Mouse (Mus musculus) CD8-positive naive resting alpha-beta T cell, adult 2 months (primary cell): ENCODE results near the gene Hlcs.

Source experiments
- DNase-seq, 2 experiments: peaks; one replicate each; pipeline ENCODE4 v3.0.0; 2022; ENCODE audit warnings: low read depth in 2 of 2, low spot score in 2 of 2

Hlcs gene

GRCm38 (mm10) chr16:94168655-94169545 lies 144.5 kb downstream of the Hlcs start:
- no peak for DNase-seq

- DNase-seq: no peak
Observed at GRCm38 (mm10) chr16:94164978-94165377, 148.4 kb downstream of the Hlcs start.

GRCm38 (mm10) chr16:94164236-94164635 lies 149.1 kb downstream of the Hlcs start:
- no peak for DNase-seq

- DNase-seq: no peak
Observed at GRCm38 (mm10) chr16:94163051-94163450, 150.3 kb downstream of the Hlcs start.

- DNase-seq: no peak
Observed at GRCm38 (mm10) chr16:94162000-94162399, 151.4 kb downstream of the Hlcs start.

- no peak for DNase-seq
Observed at GRCm38 (mm10) chr16:94157819-94158218, 155.6 kb downstream of the Hlcs start.

GRCm38 (mm10) chr16:94155041-94155653 lies 158.2 kb downstream of the Hlcs start:
- no peak for DNase-seq

- no peak for DNase-seq
Observed at GRCm38 (mm10) chr16:94150125-94151103, 163.0 kb downstream of the Hlcs start.

- no peak for DNase-seq
Observed at GRCm38 (mm10) chr16:94148139-94148538, 165.2 kb downstream of the Hlcs start.

- DNase-seq: no peak
Observed at GRCm38 (mm10) chr16:94143325-94143724, 170.0 kb downstream of the Hlcs start.

GRCm38 (mm10) chr16:94140746-94141145 lies 172.6 kb downstream of the Hlcs start:
- DNase-seq: no peak

- DNase-seq: no peak
Observed at GRCm38 (mm10) chr16:94134218-94134617, 179.2 kb downstream of the Hlcs start.

- DNase-seq: no peak
Observed at GRCm38 (mm10) chr16:94128236-94128835, 185.0 kb downstream of the Hlcs start.

GRCm38 (mm10) chr16:94126200-94126599 lies 187.2 kb downstream of the Hlcs start:
- DNase-seq: no peak

- DNase-seq: no peak
Observed at GRCm38 (mm10) chr16:94125172-94125981, 188.0 kb downstream of the Hlcs start.

- DNase-seq: no peak
Observed at GRCm38 (mm10) chr16:94123247-94123646, 190.1 kb downstream of the Hlcs start.

- no peak for DNase-seq
Observed at GRCm38 (mm10) chr16:94122347-94122746, 191.0 kb downstream of the Hlcs start.

- DNase-seq: no peak
Observed at GRCm38 (mm10) chr16:94118394-94118793, 195.0 kb downstream of the Hlcs start.

GRCm38 (mm10) chr16:94117333-94117732 lies 196.0 kb downstream of the Hlcs start:
- no peak for DNase-seq

GRCm38 (mm10) chr16:94114693-94115092 lies 198.7 kb downstream of the Hlcs start:
- DNase-seq: no peak
